Comparison of ENCODE assay signal across 8 mouse cellular contexts in genomic region chr7:5062360-5063001, GRCm38 (mm10). TPM values are rescaled to one million over a fixed set of nuclear protein-coding genes. Genes with fewer than 3 reads are reported as not detected.
DNase-seq lines count a peak whose midpoint lies in the region; ATAC-seq lines count a peak whose summit lies in the region.

No protein-coding gene starts in this region.

- peak; percentile 80 for DNase-seq in cerebellum, adult 9-10 months
- peak; percentile 94 for DNase-seq in A20 (ENCODE audit: low read depth, low spot score)
- DNase-seq in kidney, postnatal 4 days = peak; percentile 73 to 85
- peak; percentile 98 for DNase-seq in midbrain, embryonic 11.5 days (ENCODE audit: low spot score, missing footprints)
- DNase-seq in yolk sac, embryonic 10.5 days (ENCODE audit: low spot score) = peak; percentile 91

- peak overlapping the region; percentile 93 for H3K9ac ChIP-seq in heart, embryonic 12.5 days
- peak overlapping the region; percentile 93 for H3K9ac ChIP-seq in midbrain, embryonic 11.5 days (ENCODE audit: low read length)

- peak overlapping the region; percentile 92 for H3K4me2 ChIP-seq in heart, embryonic 12.5 days
- peak overlapping the region; percentile 92 for H3K4me2 ChIP-seq in midbrain, embryonic 11.5 days

- H3K27ac ChIP-seq in brown adipose tissue, adult 24 weeks (replicated peaks; ENCODE audit: low read depth, low read length) = peak overlapping the region; percentile 92
- peak overlapping the region; percentile 99 for H3K27ac ChIP-seq in heart, embryonic 12.5 days (ENCODE audit: poor library complexity, severe bottlenecking)
- H3K27ac ChIP-seq in midbrain, embryonic 11.5 days (ENCODE audit: low read depth, low read length) = peak overlapping the region; percentile 99

- peak overlapping the region; percentile 82 for H3K4me3 ChIP-seq in brown adipose tissue, adult 24 weeks (ENCODE audit: insufficient read depth, low read depth, low read length)
- peak overlapping the region; percentile 83 for H3K4me3 ChIP-seq in heart, embryonic 12.5 days
- H3K4me3 ChIP-seq in midbrain, embryonic 11.5 days (ENCODE audit: low read depth, low read length) = peak overlapping the region; percentile 80

- H3K4me1 ChIP-seq in brown adipose tissue, adult 24 weeks (ENCODE audit: control insufficient read depth, insufficient read depth, insufficient read length, low read length) = peaks cover 9% of the 10 kb centered on the region; the same call in 1 of the 2 replicates
- H3K4me1 ChIP-seq in heart, embryonic 12.5 days (replicated peaks) = peaks cover 41% of the 10 kb centered on the region
- H3K4me1 ChIP-seq in midbrain, embryonic 11.5 days (ENCODE audit: control insufficient read depth, insufficient read depth, low read length) = peaks cover 22% of the 10 kb centered on the region

- peaks cover 15% of the 10 kb centered on the region for H3K27me3 ChIP-seq in heart, embryonic 12.5 days (replicated peaks)
- H3K27me3 ChIP-seq in midbrain, embryonic 11.5 days (ENCODE audit: control insufficient read depth, insufficient read depth, low read length) = peaks cover 12% of the 10 kb centered on the region

- under 1% methylated on average over 51 of the region's 51 CpGs for WGBS in heart, embryonic 12.5 days
- under 1% methylated on average over 44 of the region's 51 CpGs for WGBS in midbrain, embryonic 11.5 days

- H3K9me3 ChIP-seq in heart, embryonic 12.5 days (replicated peaks) = no peaks in the 10 kb centered on the region
- H3K9me3 ChIP-seq in midbrain, embryonic 11.5 days (ENCODE audit: control insufficient read depth, low read length) = no peaks in the 10 kb centered on the region

- no peak for ATAC-seq in cerebellum, adult (ENCODE audit: insufficient number of reproducible peaks, low FRiP score, low TSS enrichment)
- peak; percentile 75 for ATAC-seq in heart, embryonic 12.5 days (ENCODE audit: insufficient number of reproducible peaks, low FRiP score)
- ATAC-seq in midbrain, embryonic 11.5 days (ENCODE audit: low FRiP score) = peak; percentile 66

- peaks cover 18% of the 10 kb centered on the region for H3K36me3 ChIP-seq in heart, embryonic 12.5 days
- H3K36me3 ChIP-seq in midbrain, embryonic 11.5 days (ENCODE audit: control insufficient read depth, insufficient read depth, low read length) = peaks cover 8% of the 10 kb centered on the region; the same call in 1 of the 2 replicates

RNA-seq across cellular contexts. Expression of gene U2af2, which starts 0.5 kb away (rescaled TPM):
- polyA plus RNA-seq in brown adipose tissue, adult 24 weeks (2012; ENCODE audit: insufficient read depth, insufficient read length, missing spikeins) = 44.6 and 58.8 TPM in 2 replicates
- polyA plus RNA-seq in heart, embryonic 12.5 days (2016; fragmentation: Nextera tagmentation; extraction: Ambion mirVana) = 81.7 and 83.9 TPM in 2 replicates
- polyA plus RNA-seq in midbrain, embryonic 11.5 days (2014; fragmentation: Nextera tagmentation; extraction: Ambion mirVana) = 151 and 159 TPM in 2 replicates

RNA-seq across cellular contexts. Expression of gene Zfp580, which starts 11.1 kb away (rescaled TPM):
- polyA plus RNA-seq in brown adipose tissue, adult 24 weeks (2012; ENCODE audit: insufficient read depth, insufficient read length, missing spikeins) = 4.4 and 5.6 TPM in 2 replicates
- polyA plus RNA-seq in heart, embryonic 12.5 days (2016; fragmentation: Nextera tagmentation; extraction: Ambion mirVana) = 16.6 and 17.7 TPM in 2 replicates
- polyA plus RNA-seq in midbrain, embryonic 11.5 days (2014; fragmentation: Nextera tagmentation; extraction: Ambion mirVana) = 34.1 and 47.6 TPM in 2 replicates

RNA-seq across cellular contexts. Expression of gene Epn1, which starts 17.6 kb away (rescaled TPM):
- 66.5 and 69.5 TPM in 2 replicates for polyA plus RNA-seq in brown adipose tissue, adult 24 weeks (2012; ENCODE audit: insufficient read depth, insufficient read length, missing spikeins)
- polyA plus RNA-seq in heart, embryonic 12.5 days (2016; fragmentation: Nextera tagmentation; extraction: Ambion mirVana) = 52.1 TPM in 2 replicates
- polyA plus RNA-seq in midbrain, embryonic 11.5 days (2014; fragmentation: Nextera tagmentation; extraction: Ambion mirVana) = 47.8 and 56.2 TPM in 2 replicates

RNA-seq across cellular contexts. Expression of gene Zfp784, which starts 24.2 kb away (rescaled TPM):
- polyA plus RNA-seq in brown adipose tissue, adult 24 weeks (2012; ENCODE audit: insufficient read depth, insufficient read length, missing spikeins) = 1.2 and 1.9 TPM in 2 replicates
- polyA plus RNA-seq in heart, embryonic 12.5 days (2016; fragmentation: Nextera tagmentation; extraction: Ambion mirVana) = 3.6 and 4.9 TPM in 2 replicates
- polyA plus RNA-seq in midbrain, embryonic 11.5 days (2014; fragmentation: Nextera tagmentation; extraction: Ambion mirVana) = 3.3 and 3.6 TPM in 2 replicates

RNA-seq across cellular contexts. Expression of gene 4632433K11Rik, which starts 28.6 kb away (rescaled TPM):
- polyA plus RNA-seq in brown adipose tissue, adult 24 weeks (2012; ENCODE audit: insufficient read depth, insufficient read length, missing spikeins) = not detected in 2 replicates
- not detected in 2 replicates for polyA plus RNA-seq in heart, embryonic 12.5 days (2016; fragmentation: Nextera tagmentation; extraction: Ambion mirVana)
- polyA plus RNA-seq in midbrain, embryonic 11.5 days (2014; fragmentation: Nextera tagmentation; extraction: Ambion mirVana) = 0.33 TPM in 1 of 2 replicates, not detected in the other
